Mouse (Mus musculus): ENCODE data around the gene Pdzd2.

GRCm38 (mm10) chr15:12605239-12605993 is 134.3 kb downstream of the Pdzd2 start:
- TF ChIP-seq CTCF (IDR thresholded peaks at IDR 0.05; ENCODE audit: low read depth), result no peak
- no peak for TF ChIP-seq EP300 (IDR thresholded peaks at IDR 0.05; ENCODE audit: low read depth)
